Mouse (Mus musculus): ENCODE results near the gene Tmem102.

- TF ChIP-seq CTCF (IDR thresholded peaks at IDR 0.05; ENCODE audit: low read depth, low read length) (no peak), POLR2A (IDR thresholded peaks at IDR 0.05; ENCODE audit: insufficient read depth, low read length) (no peak)
Observed at GRCm38 (mm10) chr11:69846738-69847688, 41.6 kb upstream of the Tmem102 start.
